Mouse (Mus musculus): Measurements from ENCODE around the gene Stab1. TPM values are rescaled to one million over a fixed set of nuclear protein-coding genes. Genes with fewer than 3 reads are reported as not detected.

Stab1 gene
- polyA plus RNA-seq, 1 experiment: 0.57 TPM

- Histone ChIP-seq H3K9me3 (replicated peaks; ENCODE audit: control insufficient read depth, insufficient read depth, low read length, poor library complexity, severe bottlenecking) (no peaks in the 10 kb centered on the region), H3K36me3 (ENCODE audit: control insufficient read depth, insufficient read depth, low read length, poor library complexity, severe bottlenecking) (peaks cover under 1% of the 10 kb centered on the region; the same call in 1 of the 2 replicates), H3K4me3 (ENCODE audit: low read depth, low read length) (no peak overlapping the region), H3K9ac (ENCODE audit: low read depth, poor library complexity, severe bottlenecking) (no peak overlapping the region), H3K27ac (ENCODE audit: insufficient read depth, low read length) (no peak overlapping the region), H3K4me1 (ENCODE audit: control insufficient read depth, insufficient read depth, low read length) (no peaks in the 10 kb centered on the region), H3K27me3 (ENCODE audit: control insufficient read depth, insufficient read depth, low read length, poor library complexity, severe bottlenecking) (no peaks in the 10 kb centered on the region)
- TF ChIP-seq EP300 (IDR thresholded peaks at IDR 0.05; ENCODE audit: insufficient read depth, low read depth, low read length) (no peak), CTCF (IDR thresholded peaks at IDR 0.05; ENCODE audit: low read depth, low read length) (no peak), POLR2A (IDR thresholded peaks at IDR 0.05; ENCODE audit: insufficient read depth, low read length) (no peak)
These were observed 2.3 kb downstream of the Stab1 start for GRCm38 (mm10) chr14:31165991-31166630.

DNA sequence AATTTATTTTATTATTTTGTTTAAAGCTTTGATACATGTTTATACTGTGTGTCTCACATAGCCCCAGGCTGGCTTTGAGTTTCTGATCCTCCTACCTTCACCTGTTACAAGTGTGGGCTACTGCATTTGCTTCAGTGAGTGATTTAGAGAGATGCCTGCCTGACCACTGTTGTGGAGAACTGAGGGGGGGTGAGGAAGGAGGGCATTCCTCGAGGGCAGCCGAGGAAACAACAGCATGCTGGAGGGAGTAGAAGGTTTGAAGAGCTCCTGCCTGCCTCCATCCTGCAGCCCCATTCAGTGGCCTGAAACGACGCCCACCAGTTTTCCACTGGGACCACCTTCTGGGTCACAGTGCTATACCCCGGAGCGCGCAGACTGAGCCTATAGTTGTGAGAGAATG, 3.0 kb downstream of the Stab1 start:
- Histone ChIP-seq H3K4me3 (ENCODE audit: low read depth, low read length) (no peak overlapping the region), H3K9me3 (replicated peaks; ENCODE audit: control insufficient read depth, insufficient read depth, low read length, poor library complexity, severe bottlenecking) (no peaks in the 10 kb centered on the region), H3K9ac (ENCODE audit: low read depth, poor library complexity, severe bottlenecking) (no peak overlapping the region), H3K36me3 (ENCODE audit: control insufficient read depth, insufficient read depth, low read length, poor library complexity, severe bottlenecking) (no peaks in the 10 kb centered on the region), H3K27ac (ENCODE audit: insufficient read depth, low read length) (no peak overlapping the region), H3K4me1 (ENCODE audit: control insufficient read depth, insufficient read depth, low read length) (no peaks in the 10 kb centered on the region), H3K27me3 (ENCODE audit: control insufficient read depth, insufficient read depth, low read length, poor library complexity, severe bottlenecking) (no peaks in the 10 kb centered on the region)
- TF ChIP-seq POLR2A (IDR thresholded peaks at IDR 0.05; ENCODE audit: insufficient read depth, low read length): no peak
- no peak for TF ChIP-seq EP300 (IDR thresholded peaks at IDR 0.05; ENCODE audit: insufficient read depth, low read depth, low read length)
- TF ChIP-seq CTCF (IDR thresholded peaks at IDR 0.05; ENCODE audit: low read depth, low read length): no peak

DNA sequence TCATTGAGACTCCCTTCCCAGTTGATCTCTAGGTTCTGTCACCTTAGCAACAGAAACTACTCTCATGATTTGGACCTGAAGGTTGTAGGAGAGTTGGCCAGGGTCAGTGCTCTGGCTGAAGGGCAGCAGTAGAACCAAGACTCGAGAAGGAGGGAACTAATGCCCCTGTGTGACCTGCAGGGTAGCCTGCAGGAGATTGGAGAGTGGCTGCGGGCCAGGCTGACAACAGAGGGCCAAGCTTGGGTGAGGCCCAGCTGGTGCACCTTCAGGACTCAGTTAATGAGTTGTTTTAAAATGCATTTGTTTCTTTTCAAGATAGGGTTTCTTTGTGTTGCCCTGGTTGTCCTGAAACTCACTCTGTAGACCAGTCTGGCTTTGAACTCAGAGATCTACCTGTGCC, 3.4 kb downstream of the Stab1 start:
- TF ChIP-seq EP300 (IDR thresholded peaks at IDR 0.05; ENCODE audit: insufficient read depth, low read depth, low read length) (no peak), CTCF (IDR thresholded peaks at IDR 0.05; ENCODE audit: low read depth, low read length) (no peak), POLR2A (IDR thresholded peaks at IDR 0.05; ENCODE audit: insufficient read depth, low read length) (no peak)
- H3K36me3 ChIP-seq (ENCODE audit: control insufficient read depth, insufficient read depth, low read length, poor library complexity, severe bottlenecking): no peaks in the 10 kb centered on the region
- H3K9me3 ChIP-seq (replicated peaks; ENCODE audit: control insufficient read depth, insufficient read depth, low read length, poor library complexity, severe bottlenecking): no peaks in the 10 kb centered on the region
- H3K4me3 ChIP-seq (ENCODE audit: low read depth, low read length): no peak overlapping the region
- H3K9ac ChIP-seq (ENCODE audit: low read depth, poor library complexity, severe bottlenecking): no peak overlapping the region
- H3K4me1 ChIP-seq (ENCODE audit: control insufficient read depth, insufficient read depth, low read length): no peaks in the 10 kb centered on the region
- no peak overlapping the region for H3K27ac ChIP-seq (ENCODE audit: insufficient read depth, low read length)
- H3K27me3 ChIP-seq (ENCODE audit: control insufficient read depth, insufficient read depth, low read length, poor library complexity, severe bottlenecking): no peaks in the 10 kb centered on the region

- no peaks in the 10 kb centered on the region for H3K4me1 ChIP-seq (ENCODE audit: control insufficient read depth, insufficient read depth, low read length)
- H3K27me3 ChIP-seq (ENCODE audit: control insufficient read depth, insufficient read depth, low read length, poor library complexity, severe bottlenecking): no peaks in the 10 kb centered on the region
- TF ChIP-seq POLR2A (IDR thresholded peaks at IDR 0.05; ENCODE audit: insufficient read depth, low read length) (no peak), CTCF (IDR thresholded peaks at IDR 0.05; ENCODE audit: low read depth, low read length) (no peak), EP300 (IDR thresholded peaks at IDR 0.05; ENCODE audit: insufficient read depth, low read depth, low read length) (no peak)
- no peak overlapping the region for H3K4me3 ChIP-seq (ENCODE audit: low read depth, low read length)
- no peaks in the 10 kb centered on the region for H3K9me3 ChIP-seq (replicated peaks; ENCODE audit: control insufficient read depth, insufficient read depth, low read length, poor library complexity, severe bottlenecking)
- no peak overlapping the region for H3K27ac ChIP-seq (ENCODE audit: insufficient read depth, low read length)
- H3K9ac ChIP-seq (ENCODE audit: low read depth, poor library complexity, severe bottlenecking): no peak overlapping the region
- no peaks in the 10 kb centered on the region for H3K36me3 ChIP-seq (ENCODE audit: control insufficient read depth, insufficient read depth, low read length, poor library complexity, severe bottlenecking)
These were observed 4.4 kb downstream of the Stab1 start for GRCm38 (mm10) chr14:31164067-31164466.

- Histone ChIP-seq H3K4me3 (ENCODE audit: low read depth, low read length) (no peak overlapping the region), H3K9ac (ENCODE audit: low read depth, poor library complexity, severe bottlenecking) (no peak overlapping the region), H3K9me3 (replicated peaks; ENCODE audit: control insufficient read depth, insufficient read depth, low read length, poor library complexity, severe bottlenecking) (no peaks in the 10 kb centered on the region), H3K27me3 (ENCODE audit: control insufficient read depth, insufficient read depth, low read length, poor library complexity, severe bottlenecking) (no peaks in the 10 kb centered on the region), H3K27ac (ENCODE audit: insufficient read depth, low read length) (no peak overlapping the region), H3K4me1 (ENCODE audit: control insufficient read depth, insufficient read depth, low read length) (no peaks in the 10 kb centered on the region), H3K36me3 (ENCODE audit: control insufficient read depth, insufficient read depth, low read length, poor library complexity, severe bottlenecking) (no peaks in the 10 kb centered on the region)
- TF ChIP-seq CTCF (IDR thresholded peaks at IDR 0.05; ENCODE audit: low read depth, low read length): no peak
- TF ChIP-seq EP300 (IDR thresholded peaks at IDR 0.05; ENCODE audit: insufficient read depth, low read depth, low read length): no peak
- TF ChIP-seq POLR2A (IDR thresholded peaks at IDR 0.05; ENCODE audit: insufficient read depth, low read length): no peak
These were observed 6.8 kb downstream of the Stab1 start for GRCm38 (mm10) chr14:31161638-31162037.

- Histone ChIP-seq H3K36me3 (ENCODE audit: control insufficient read depth, insufficient read depth, low read length, poor library complexity, severe bottlenecking) (no peaks in the 10 kb centered on the region), H3K4me1 (ENCODE audit: control insufficient read depth, insufficient read depth, low read length) (no peaks in the 10 kb centered on the region), H3K27ac (ENCODE audit: insufficient read depth, low read length) (no peak overlapping the region), H3K27me3 (ENCODE audit: control insufficient read depth, insufficient read depth, low read length, poor library complexity, severe bottlenecking) (no peaks in the 10 kb centered on the region), H3K9ac (ENCODE audit: low read depth, poor library complexity, severe bottlenecking) (no peak overlapping the region), H3K9me3 (replicated peaks; ENCODE audit: control insufficient read depth, insufficient read depth, low read length, poor library complexity, severe bottlenecking) (no peaks in the 10 kb centered on the region), H3K4me3 (ENCODE audit: low read depth, low read length) (no peak overlapping the region)
- TF ChIP-seq EP300 (IDR thresholded peaks at IDR 0.05; ENCODE audit: insufficient read depth, low read depth, low read length) (no peak), POLR2A (IDR thresholded peaks at IDR 0.05; ENCODE audit: insufficient read depth, low read length) (no peak), CTCF (IDR thresholded peaks at IDR 0.05; ENCODE audit: low read depth, low read length) (no peak)
These were observed 7.2 kb downstream of the Stab1 start for GRCm38 (mm10) chr14:31161191-31161590.
